Mouse (Mus musculus): ENCODE measurements at regions not wholly inside any gene's neighbourhood (a gene's known extent, or its start where the extent isn't known, plus 50 kb on each side); places are given as distances from the start of the nearest gene placed in this dataset.

DNA sequence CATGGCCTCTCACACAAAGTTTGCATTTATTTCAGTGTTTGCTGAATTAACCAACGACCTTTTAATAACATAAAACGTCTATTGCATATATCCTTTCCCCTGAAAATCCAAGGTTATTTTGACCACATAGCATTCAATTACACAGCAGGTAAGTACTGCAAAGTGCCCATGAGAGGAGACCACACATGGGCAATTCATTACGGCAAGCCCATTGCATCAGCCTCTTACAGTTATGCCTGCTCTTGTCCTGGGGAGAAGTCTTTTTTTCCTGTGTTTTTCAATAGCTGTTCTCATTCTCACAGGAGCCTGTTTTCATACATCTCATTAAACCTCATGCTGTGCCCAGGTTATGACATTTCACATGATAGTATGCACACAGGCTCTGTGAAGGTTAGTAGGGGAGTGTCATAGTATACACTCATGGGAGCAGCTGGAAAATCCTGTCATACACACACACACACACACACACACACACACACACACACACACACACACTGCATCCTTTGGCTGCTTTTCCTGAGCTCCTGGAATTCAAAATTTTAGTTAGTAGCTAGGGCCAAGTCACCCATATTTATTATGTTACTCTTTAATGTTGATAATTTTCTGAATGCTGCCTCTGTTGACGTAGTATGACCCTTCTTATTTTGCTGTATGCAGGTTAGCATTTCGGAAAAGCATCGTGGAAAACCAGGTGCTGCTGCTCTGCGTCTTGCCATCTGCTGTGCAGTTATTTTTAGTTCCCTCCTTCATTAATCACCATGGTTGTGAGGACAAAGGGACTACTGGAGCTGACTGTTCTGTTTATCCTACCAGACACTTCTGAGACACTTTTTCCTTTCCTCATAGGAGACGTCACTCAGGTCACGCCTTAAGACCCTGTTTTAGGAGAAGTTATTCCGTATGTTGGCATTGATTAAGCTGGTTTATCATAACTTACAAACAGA is 483.6 kb downstream of the Bckdhb start:
- no peak for DNase-seq (ENCODE audit: low spot score in 2 of 2)
